Mouse (Mus musculus): ENCODE measurements around the gene Zp2. TPM values are rescaled to one million over a fixed set of nuclear protein-coding genes. Genes with fewer than 3 reads are reported as not detected.
A peak's percentile ranks its signal among the peaks of the same experiment; 100 is the strongest.

Zp2 gene
- not detected in 2 replicates for polyA plus RNA-seq (2014; fragmentation: Nextera tagmentation; extraction: Ambion mirVana)

- Histone ChIP-seq H3K9me3 (replicated peaks; ENCODE audit: control insufficient read depth, low read length) (no peaks in the 10 kb centered on the region), H3K27me3 (replicated peaks; ENCODE audit: control insufficient read depth, insufficient read depth, low read length) (no peaks in the 10 kb centered on the region), H3K36me3 (ENCODE audit: control insufficient read depth, insufficient read depth, low read length) (no peaks in the 10 kb centered on the region), H3K27ac (ENCODE audit: low read depth, low read length) (no peak within 1 kb of the TSS), H3K4me1 (ENCODE audit: control insufficient read depth, insufficient read depth, low read length) (no peaks in the 10 kb centered on the region), H3K4me2 (ENCODE audit: low read length) (no peak within 1 kb of the TSS), H3K9ac (ENCODE audit: low read length) (no peak within 1 kb of the TSS), H3K4me3 (ENCODE audit: low read depth, low read length) (no peak within 1 kb of the TSS)
- ATAC-seq (no peak), DNase-seq (ENCODE audit: low spot score) (no peak)
- 86% methylated on average over 9 of the region's 9 CpGs for WGBS
These were observed at the start of gene Zp2 for GRCm38 (mm10) chr7:120145191-120145590. TSS of gene Zp2 (minus strand) at chr7:120145291.

GRCm38 (mm10) chr7:120192816-120193215 is 47.7 kb upstream of the Zp2 start:
- Histone ChIP-seq H3K9me3 (replicated peaks; ENCODE audit: control insufficient read depth, low read length) (no peaks in the 10 kb centered on the region), H3K9ac (ENCODE audit: low read length) (no peak overlapping the region), H3K27ac (ENCODE audit: low read depth, low read length) (no peak overlapping the region), H3K4me1 (ENCODE audit: control insufficient read depth, insufficient read depth, low read length) (peaks cover 3% of the 10 kb centered on the region; the same call in 1 of the 2 replicates), H3K27me3 (replicated peaks; ENCODE audit: control insufficient read depth, insufficient read depth, low read length) (no peaks in the 10 kb centered on the region), H3K4me2 (ENCODE audit: low read length) (no peak overlapping the region), H3K36me3 (ENCODE audit: control insufficient read depth, insufficient read depth, low read length) (no peaks in the 10 kb centered on the region), H3K4me3 (ENCODE audit: low read depth, low read length) (no peak overlapping the region)
- ATAC-seq (no peak), DNase-seq (ENCODE audit: low spot score) (no peak)
- WGBS: 88% methylated on average over 6 of the region's 6 CpGs

DNA sequence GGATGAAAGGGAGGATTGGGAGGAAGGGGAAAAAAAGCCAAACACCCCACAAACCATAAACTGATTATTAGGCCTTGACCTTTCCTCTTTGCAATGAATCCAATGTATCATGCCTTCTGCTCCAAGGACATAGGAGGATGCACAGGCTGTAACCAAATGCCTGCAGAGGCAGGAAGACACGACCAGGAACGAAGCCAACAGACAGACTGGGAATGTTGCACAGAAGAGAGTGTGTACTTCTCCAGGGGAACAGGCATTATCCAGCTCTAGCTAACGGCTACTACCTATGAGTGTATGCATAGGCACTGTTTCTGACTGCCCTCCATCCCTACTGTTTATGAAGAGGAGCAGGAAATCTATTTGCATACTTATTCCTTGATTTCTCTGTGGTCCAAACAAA is 47.1 kb upstream of the Zp2 start:
- H3K9ac ChIP-seq (ENCODE audit: low read length): no peak overlapping the region
- no peak overlapping the region for H3K4me3 ChIP-seq (ENCODE audit: low read depth, low read length)
- H3K27ac ChIP-seq (ENCODE audit: low read depth, low read length): no peak overlapping the region
- H3K27me3 ChIP-seq (replicated peaks; ENCODE audit: control insufficient read depth, insufficient read depth, low read length): no peaks in the 10 kb centered on the region
- ATAC-seq (no peak), DNase-seq (ENCODE audit: low spot score) (peak; percentile 37)
- no peak overlapping the region for H3K4me2 ChIP-seq (ENCODE audit: low read length)
- no peaks in the 10 kb centered on the region for H3K36me3 ChIP-seq (ENCODE audit: control insufficient read depth, insufficient read depth, low read length)
- H3K9me3 ChIP-seq (replicated peaks; ENCODE audit: control insufficient read depth, low read length): no peaks in the 10 kb centered on the region
- H3K4me1 ChIP-seq (ENCODE audit: control insufficient read depth, insufficient read depth, low read length): peaks cover 3% of the 10 kb centered on the region; the same call in 1 of the 2 replicates
- 58% methylated on average over 3 of the region's 3 CpGs for WGBS

DNA sequence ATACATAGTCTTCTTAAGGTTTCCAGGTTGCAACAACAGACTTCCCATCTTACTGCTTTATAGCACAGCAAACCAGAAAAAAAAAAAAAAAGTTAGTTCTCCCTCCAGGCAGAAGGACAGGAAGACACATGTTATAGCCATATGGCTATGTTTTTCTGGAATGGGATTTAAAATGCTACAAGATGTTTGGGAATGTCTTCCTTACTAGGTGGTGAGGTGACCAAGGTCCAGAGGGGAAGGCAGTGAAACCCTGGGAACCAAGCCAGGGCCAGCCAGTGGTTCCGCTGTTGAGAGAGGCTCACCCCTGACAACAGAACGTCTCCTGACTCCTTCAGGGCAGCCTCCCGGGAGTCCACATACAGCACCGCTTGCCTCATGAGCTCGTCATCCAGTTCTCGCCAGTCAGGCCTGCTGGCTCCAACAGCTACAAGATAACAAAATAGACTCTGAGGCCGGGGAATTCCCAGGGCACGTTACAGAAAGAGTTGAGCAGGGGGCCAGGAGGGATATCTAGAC is 45.1 kb upstream of the Zp2 start:
- H3K36me3 ChIP-seq (ENCODE audit: control insufficient read depth, insufficient read depth, low read length): no peaks in the 10 kb centered on the region
- no peak overlapping the region for H3K4me2 ChIP-seq (ENCODE audit: low read length)
- H3K4me1 ChIP-seq (ENCODE audit: control insufficient read depth, insufficient read depth, low read length): peaks cover 3% of the 10 kb centered on the region; the same call in 1 of the 2 replicates
- no peak overlapping the region for H3K9ac ChIP-seq (ENCODE audit: low read length)
- WGBS: 73% methylated on average over 8 of the region's 8 CpGs
- no peaks in the 10 kb centered on the region for H3K9me3 ChIP-seq (replicated peaks; ENCODE audit: control insufficient read depth, low read length)
- H3K4me3 ChIP-seq (ENCODE audit: low read depth, low read length): no peak overlapping the region
- H3K27ac ChIP-seq (ENCODE audit: low read depth, low read length): 0 out of 2 replicates have a peak overlapping the region, but pooled peaks have one; percentile 44
- ATAC-seq (0 out of 2 replicates have a peak, but pooled peaks have one; percentile 32), DNase-seq (ENCODE audit: low spot score) (peak; percentile 22)
- no peaks in the 10 kb centered on the region for H3K27me3 ChIP-seq (replicated peaks; ENCODE audit: control insufficient read depth, insufficient read depth, low read length)

DNA sequence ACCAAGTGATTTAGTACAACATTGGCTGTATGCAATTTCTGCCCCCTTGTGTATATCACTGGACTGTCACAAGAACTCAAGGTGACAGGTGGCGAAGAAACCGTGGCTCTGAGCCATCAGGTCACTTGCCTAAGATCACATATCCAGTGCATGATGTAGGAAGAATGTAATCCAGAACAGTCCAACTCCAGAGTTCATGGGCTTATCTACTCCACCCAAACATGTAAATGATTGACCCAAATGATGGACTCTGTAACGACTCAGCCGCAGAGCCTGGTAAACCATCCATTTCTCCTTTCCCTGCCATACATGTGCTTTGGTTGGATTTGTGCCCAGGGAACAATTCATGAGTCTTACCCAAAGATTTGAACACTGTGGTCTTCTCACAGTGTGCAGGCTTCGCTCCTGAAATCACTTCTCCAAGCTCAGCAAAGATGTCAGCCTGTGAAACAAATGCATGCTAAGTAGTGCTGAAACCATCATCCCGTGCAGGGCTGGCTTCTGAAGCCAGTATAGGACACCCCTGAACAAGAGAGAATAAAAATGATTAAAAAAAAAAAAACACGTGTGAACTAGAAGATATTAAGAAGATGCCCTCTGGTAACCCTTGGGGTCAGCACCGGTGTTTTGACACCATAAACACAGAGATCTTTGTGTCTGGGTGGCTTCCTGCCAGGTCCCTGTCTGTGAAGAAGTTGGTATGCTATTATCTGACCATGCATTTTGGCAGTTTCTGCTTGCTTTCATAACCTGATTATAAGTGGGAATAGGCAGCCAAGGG is 44.5 kb upstream of the Zp2 start:
- Histone ChIP-seq H3K4me1 (ENCODE audit: control insufficient read depth, insufficient read depth, low read length) (peaks cover 3% of the 10 kb centered on the region; the same call in 1 of the 2 replicates), H3K36me3 (ENCODE audit: control insufficient read depth, insufficient read depth, low read length) (no peaks in the 10 kb centered on the region), H3K9ac (ENCODE audit: low read length) (no peak overlapping the region), H3K4me2 (ENCODE audit: low read length) (no peak overlapping the region), H3K4me3 (ENCODE audit: low read depth, low read length) (no peak overlapping the region), H3K27ac (ENCODE audit: low read depth, low read length) (no peak overlapping the region), H3K9me3 (replicated peaks; ENCODE audit: control insufficient read depth, low read length) (no peaks in the 10 kb centered on the region), H3K27me3 (replicated peaks; ENCODE audit: control insufficient read depth, insufficient read depth, low read length) (no peaks in the 10 kb centered on the region)
- 74% methylated on average over 8 of the region's 8 CpGs for WGBS
- ATAC-seq (no peak), DNase-seq (ENCODE audit: low spot score) (no peak)

- ATAC-seq (no peak), DNase-seq (ENCODE audit: low spot score) (no peak)
- 94% methylated on average over 5 of the region's 5 CpGs for WGBS
- Histone ChIP-seq H3K4me1 (ENCODE audit: control insufficient read depth, insufficient read depth, low read length) (peaks cover 3% of the 10 kb centered on the region; the same call in 1 of the 2 replicates), H3K27me3 (replicated peaks; ENCODE audit: control insufficient read depth, insufficient read depth, low read length) (no peaks in the 10 kb centered on the region), H3K4me3 (ENCODE audit: low read depth, low read length) (no peak overlapping the region), H3K9me3 (replicated peaks; ENCODE audit: control insufficient read depth, low read length) (no peaks in the 10 kb centered on the region), H3K4me2 (ENCODE audit: low read length) (no peak overlapping the region), H3K36me3 (ENCODE audit: control insufficient read depth, insufficient read depth, low read length) (no peaks in the 10 kb centered on the region), H3K27ac (ENCODE audit: low read depth, low read length) (no peak overlapping the region), H3K9ac (ENCODE audit: low read length) (no peak overlapping the region)
These were observed 43.9 kb upstream of the Zp2 start for GRCm38 (mm10) chr7:120188946-120189345.

- DNase-seq (ENCODE audit: low spot score): no peak
- Histone ChIP-seq H3K4me1 (ENCODE audit: control insufficient read depth, insufficient read depth, low read length) (no peaks in the 10 kb centered on the region), H3K36me3 (ENCODE audit: control insufficient read depth, insufficient read depth, low read length) (no peaks in the 10 kb centered on the region), H3K9ac (ENCODE audit: low read length) (no peak overlapping the region), H3K4me3 (ENCODE audit: low read depth, low read length) (no peak overlapping the region), H3K4me2 (ENCODE audit: low read length) (no peak overlapping the region), H3K9me3 (replicated peaks; ENCODE audit: control insufficient read depth, low read length) (no peaks in the 10 kb centered on the region), H3K27me3 (replicated peaks; ENCODE audit: control insufficient read depth, insufficient read depth, low read length) (no peaks in the 10 kb centered on the region), H3K27ac (ENCODE audit: low read depth, low read length) (no peak overlapping the region)
- no peak for ATAC-seq
These were observed 37.8 kb upstream of the Zp2 start for GRCm38 (mm10) chr7:120182891-120183290.

- no peaks in the 10 kb centered on the region for H3K9me3 ChIP-seq (replicated peaks; ENCODE audit: control insufficient read depth, low read length)
- WGBS: 89% methylated on average over 4 of the region's 4 CpGs
- no peak overlapping the region for H3K4me2 ChIP-seq (ENCODE audit: low read length)
- H3K4me1 ChIP-seq (ENCODE audit: control insufficient read depth, insufficient read depth, low read length): no peaks in the 10 kb centered on the region
- H3K27ac ChIP-seq (ENCODE audit: low read depth, low read length): 0 out of 2 replicates have a peak overlapping the region, but pooled peaks have one; percentile 15
- no peak overlapping the region for H3K4me3 ChIP-seq (ENCODE audit: low read depth, low read length)
- no peak overlapping the region for H3K9ac ChIP-seq (ENCODE audit: low read length)
- peak; percentile 48 for DNase-seq (ENCODE audit: low spot score)
- H3K27me3 ChIP-seq (replicated peaks; ENCODE audit: control insufficient read depth, insufficient read depth, low read length): no peaks in the 10 kb centered on the region
- H3K36me3 ChIP-seq (ENCODE audit: control insufficient read depth, insufficient read depth, low read length): no peaks in the 10 kb centered on the region
- ATAC-seq: peak; percentile 48; the same call in 1 of the 2 replicates
These were observed 36.5 kb upstream of the Zp2 start for GRCm38 (mm10) chr7:120181401-120182230.
